Mouse (Mus musculus): Measurements from ENCODE around the gene Atp6v0b.
A peak's percentile ranks its signal among the peaks of the same experiment; 100 is the strongest.

Gene Atp6v0b

DNA sequence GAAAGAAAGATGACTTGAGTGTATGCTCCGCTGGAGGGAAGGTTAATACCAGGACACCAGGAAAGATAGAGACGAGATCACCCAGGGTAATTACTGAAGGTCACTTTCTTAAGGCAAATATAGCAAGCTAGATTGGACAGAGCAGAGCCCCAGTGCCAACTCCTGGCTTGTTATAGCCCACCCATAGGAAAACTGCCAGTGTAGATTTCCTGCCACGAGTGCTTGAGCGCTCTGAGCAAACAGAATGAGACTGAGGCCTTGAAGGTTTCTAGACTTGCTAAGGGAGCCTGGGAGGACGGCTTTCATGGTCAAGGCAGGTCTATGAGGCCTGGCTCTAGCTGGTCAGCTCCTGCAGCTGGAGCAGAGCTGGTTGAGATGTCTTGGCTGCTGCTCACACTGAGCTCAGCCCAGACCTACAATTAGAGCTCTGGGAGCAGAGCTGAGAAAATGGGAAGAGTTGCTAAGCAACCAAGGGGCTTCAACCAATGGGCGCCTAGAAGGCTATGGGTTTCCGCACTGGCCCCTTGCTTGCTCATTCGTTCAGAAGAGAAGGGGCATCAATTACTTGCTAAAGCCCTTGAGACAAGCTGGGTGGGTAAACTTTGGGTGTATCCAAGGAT, 21.8 kb upstream of the Atp6v0b start:
- no peak for DNase-seq

DNA sequence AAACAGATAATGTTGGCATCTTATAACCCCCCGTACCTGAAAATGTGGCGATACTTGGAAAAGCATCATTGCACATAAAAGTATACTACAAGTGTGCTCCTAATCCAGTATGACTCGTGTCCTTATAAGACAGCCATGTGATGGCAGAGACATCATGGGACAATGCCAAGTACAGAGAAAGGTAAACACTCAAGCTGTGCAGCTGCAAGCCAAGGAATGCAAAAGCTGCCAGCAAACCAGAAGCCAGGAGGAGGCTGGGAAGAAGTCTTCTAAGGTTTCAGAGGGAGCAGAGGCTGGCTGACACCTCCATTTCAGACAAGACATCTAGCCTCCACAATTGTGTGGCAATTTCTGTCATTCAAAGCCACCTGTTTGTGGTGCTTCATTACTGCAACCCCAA, 19.1 kb upstream of the Atp6v0b start:
- no peak for DNase-seq

- DNase-seq = no peak
Observed at GRCm38 (mm10) chr4:117904761-117905160, 17.6 kb upstream of the Atp6v0b start.

- no peak for DNase-seq
Observed at GRCm38 (mm10) chr4:117904094-117904493, 17.0 kb upstream of the Atp6v0b start.

- no peak for DNase-seq
Observed at GRCm38 (mm10) chr4:117898111-117898510, 11.0 kb upstream of the Atp6v0b start.

GRCm38 (mm10) chr4:117896031-117896430, 8.9 kb upstream of the Atp6v0b start:
- no peak for DNase-seq

DNA sequence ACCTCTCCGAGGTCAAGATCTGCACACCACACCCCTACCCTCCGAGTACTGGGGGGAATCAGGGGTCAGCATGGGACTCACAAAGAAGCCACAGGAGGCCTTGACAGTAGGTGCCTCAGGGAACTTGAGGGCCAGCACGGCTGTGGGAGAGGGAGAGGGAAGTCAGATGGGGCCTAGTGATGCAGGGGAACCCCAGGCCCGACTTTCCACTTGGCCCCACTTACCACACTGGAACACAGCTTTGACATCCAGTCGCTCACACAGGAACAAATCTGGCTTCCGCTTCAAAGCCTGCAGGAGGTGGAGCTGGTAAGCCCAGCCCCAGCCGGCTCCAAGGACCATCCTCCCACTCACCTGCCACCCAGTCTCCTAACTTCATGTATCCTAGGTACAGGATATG, 8.2 kb upstream of the Atp6v0b start:
- no peak for DNase-seq

DNA sequence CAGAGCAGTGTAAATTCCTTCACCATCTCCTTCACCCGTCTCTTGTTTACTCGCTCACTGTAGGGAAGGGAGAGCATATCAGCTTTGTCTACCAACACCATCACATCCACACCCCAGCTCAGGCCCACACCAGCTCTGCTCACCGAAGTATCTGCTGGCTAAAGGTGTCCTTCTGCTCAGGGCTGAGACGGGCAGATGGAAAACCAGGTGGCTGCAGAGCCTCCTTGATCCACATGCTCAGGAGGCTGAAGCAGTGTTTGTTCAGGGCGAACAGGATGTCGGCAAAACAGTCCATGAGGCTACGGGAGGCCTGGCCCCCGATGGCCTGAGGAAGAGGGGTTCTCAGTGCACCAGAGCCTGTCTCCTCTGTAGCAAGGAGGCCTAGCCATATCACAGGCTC, 7.5 kb upstream of the Atp6v0b start:
- no peak for DNase-seq

DNA sequence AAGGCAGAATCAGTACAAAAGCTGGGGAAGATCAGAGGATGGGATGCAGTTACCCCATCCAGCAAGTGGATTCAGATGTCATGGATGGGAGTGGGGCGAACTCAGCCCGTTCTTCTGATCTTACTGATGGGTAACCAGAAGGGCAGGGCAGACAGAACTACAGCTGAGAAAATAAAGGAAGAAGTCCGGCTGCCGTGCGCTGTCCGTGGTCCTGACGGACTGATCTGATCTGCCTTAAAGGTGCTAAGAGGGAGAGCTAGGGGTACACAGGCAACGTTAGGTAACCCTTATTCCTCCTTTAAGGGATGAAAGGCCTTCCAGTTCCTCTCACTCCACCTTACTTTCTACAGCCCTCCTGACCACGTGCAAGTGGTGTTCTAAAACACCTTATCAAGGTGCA, 6.2 kb upstream of the Atp6v0b start:
- DNase-seq = peak; percentile 86 to 87

- peak; percentile 80 to 86 for DNase-seq
Observed at GRCm38 (mm10) chr4:117891738-117892161, 4.6 kb upstream of the Atp6v0b start, which contains the start of gene Dph2. Gene Dph2 (minus strand): TSS chr4:117892032.

- DNase-seq = no peak
Observed at GRCm38 (mm10) chr4:117890750-117891149, 3.6 kb upstream of the Atp6v0b start.

GRCm38 (mm10) chr4:117890031-117890430, 2.9 kb upstream of the Atp6v0b start:
- no peak for DNase-seq

DNA sequence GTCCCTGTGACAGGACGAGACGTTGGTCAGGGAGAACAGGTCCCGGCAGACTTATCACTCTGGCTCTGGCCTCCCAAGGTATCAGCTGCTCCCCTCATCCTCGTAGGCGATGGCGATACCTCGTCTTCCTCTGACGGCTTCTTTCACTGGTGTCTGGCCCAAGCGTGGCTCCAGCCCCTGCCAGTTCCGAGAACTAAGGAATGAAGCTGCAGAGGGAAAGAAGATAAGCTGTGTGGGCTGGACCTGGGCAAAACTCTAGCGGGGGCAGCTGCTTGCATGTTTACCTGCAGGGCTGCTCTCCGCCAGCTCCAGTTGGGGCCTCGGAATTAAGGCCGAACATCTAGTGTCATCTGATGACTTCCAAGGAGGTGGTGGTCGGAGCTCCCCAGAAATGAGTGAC, 2.3 kb upstream of the Atp6v0b start:
- DNase-seq = no peak

GRCm38 (mm10) chr4:117887920-117888319, 787 bp upstream of the Atp6v0b start:
- DNase-seq = no peak

DNA sequence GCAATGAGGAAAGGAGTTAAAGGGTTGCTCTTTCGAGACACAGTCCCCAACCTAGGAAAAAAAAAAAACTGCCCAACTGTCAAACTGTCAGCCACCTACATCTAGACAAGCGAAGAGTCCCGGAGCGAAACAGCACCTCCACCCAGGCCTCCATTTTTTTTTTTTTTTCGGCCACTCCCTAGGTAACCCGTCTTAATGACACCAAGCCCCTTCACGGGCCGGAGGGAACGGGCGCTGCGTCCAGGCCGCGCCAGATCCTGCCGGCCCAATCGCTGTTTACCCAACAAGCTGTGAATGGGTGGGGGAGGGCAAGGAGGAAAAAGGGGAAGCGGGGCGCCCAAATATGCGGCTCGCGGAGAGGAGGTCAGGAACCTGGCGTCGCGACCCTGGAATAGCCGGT, 489 bp downstream of the Atp6v0b start:
- DNase-seq = peak; percentile 31 to 46

- DNase-seq = no peak
Observed at GRCm38 (mm10) chr4:117885994-117886393, 1.1 kb downstream of the Atp6v0b start.

DNA sequence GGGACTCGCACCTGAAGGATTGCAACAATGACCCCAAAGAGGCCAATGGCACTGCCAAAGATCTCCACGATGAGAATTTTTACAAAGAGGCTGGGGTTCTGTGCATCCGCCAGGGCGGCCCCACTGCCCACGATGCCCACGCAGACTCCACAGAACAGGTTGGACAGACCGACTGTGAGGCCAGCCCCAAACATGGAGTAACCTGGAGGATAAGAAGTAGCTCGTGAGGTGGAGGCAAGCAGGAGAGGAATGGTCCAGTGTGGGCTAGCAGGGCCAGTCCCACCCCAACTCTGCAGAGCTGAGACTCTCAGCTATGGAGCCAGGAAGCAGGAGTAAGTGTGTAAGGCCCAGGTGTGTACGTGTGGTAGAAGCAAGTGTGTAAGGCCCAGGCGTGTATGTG, 2.0 kb downstream of the Atp6v0b start:
- DNase-seq = no peak

GRCm38 (mm10) chr4:117884146-117884545, 3.0 kb downstream of the Atp6v0b start:
- DNase-seq = no peak

GRCm38 (mm10) chr4:117882701-117883691, 4.1 kb downstream of the Atp6v0b start, which contains the start of gene B4galt2:
Gene B4galt2 (minus strand): TSS chr4:117883487.
- DNase-seq = peak; percentile 75 to 82

DNA sequence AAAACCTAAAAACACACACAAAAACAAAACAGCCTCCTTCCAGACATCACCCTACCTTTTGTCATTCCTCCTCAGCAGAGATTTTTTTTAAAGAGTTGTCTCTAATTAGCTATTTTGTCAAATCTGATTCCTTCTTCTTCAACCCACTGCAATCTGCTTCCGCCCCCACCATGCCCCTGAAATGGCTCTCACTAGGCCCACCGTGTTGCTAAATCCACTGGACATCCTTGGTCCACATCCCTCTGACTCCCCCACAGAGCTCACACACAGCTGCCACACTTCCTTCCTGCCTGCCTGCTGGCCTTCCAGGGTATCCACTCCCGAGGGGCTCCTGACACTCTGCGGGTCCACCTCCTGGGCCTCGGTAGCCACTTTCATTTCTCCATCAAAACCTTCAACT, 8.4 kb downstream of the Atp6v0b start:
- DNase-seq = no peak

- no peak for DNase-seq
Observed at GRCm38 (mm10) chr4:117878301-117878700, 8.8 kb downstream of the Atp6v0b start.

GRCm38 (mm10) chr4:117873615-117874014, 13.5 kb downstream of the Atp6v0b start:
- DNase-seq = no peak

- DNase-seq = peak; percentile 59 to 72
Observed at GRCm38 (mm10) chr4:117872471-117872886, 14.7 kb downstream of the Atp6v0b start, which contains the start of gene Ccdc24. Gene Ccdc24 (minus strand): TSS chr4:117872557.

DNA sequence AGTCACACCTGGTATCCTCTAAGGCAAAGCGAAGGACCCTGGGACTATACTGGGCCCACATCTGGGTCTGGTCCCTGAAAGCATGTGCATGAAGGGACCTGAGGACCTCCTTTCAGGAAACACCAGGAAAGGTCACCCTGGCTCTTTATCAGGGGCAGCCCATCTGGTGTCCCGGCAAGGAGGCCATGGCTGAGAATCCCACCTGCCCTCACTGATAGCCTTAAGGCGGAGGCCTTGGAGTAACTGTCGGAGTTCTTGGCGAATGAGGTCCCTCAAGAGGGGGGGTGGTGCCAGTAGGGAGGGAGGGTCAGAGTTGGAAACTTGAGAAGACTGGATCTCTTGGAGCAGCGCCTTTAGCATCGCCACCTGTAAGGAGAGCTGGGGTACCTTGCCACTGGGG, 15.3 kb downstream of the Atp6v0b start:
- no peak for DNase-seq

Data from kidney, postnatal 4 days (tissue).